In the genomic region with DNA sequence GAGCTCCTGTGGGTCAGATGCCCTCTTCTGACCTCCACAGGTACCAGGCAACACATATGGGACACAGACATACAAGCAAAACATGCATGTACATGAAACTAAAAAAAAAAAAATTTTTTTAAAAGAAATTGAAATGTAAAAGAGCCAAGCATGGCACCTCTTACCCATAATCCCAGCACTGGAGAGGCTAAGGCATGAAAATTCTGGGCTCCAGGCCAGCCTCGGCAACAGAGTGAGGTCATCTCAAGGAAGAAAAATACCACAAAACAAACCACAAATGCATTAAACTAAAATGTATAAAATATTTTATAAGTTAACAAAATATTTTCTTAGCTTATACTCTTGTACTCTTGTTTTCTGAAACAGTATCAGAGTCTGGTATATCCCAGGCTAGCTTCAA, we compare ENCODE assay signal across 13 mouse cellular contexts.
"Had no signal": no experiment of that assay in that cellular context is flagged by ENCODE, and none has a peak within 500 bp of the region (broad histone marks: within the 10 kb centered on the region; RNA-seq: fewer than 3 reads in every experiment).

No protein-coding gene starts in this region.

- H3K27ac ChIP-seq: kidney, postnatal 0 days; limb, embryonic 12.5 days; liver, embryonic 13.5 days; midbrain, embryonic 10.5 days; neural tube, embryonic 12.5 days had no signal

- H3K27me3 ChIP-seq: limb, embryonic 12.5 days; neural tube, embryonic 12.5 days had no signal

- H3K9ac ChIP-seq: limb, embryonic 12.5 days; liver, embryonic 13.5 days; liver, postnatal 0 days; neural tube, embryonic 12.5 days had no signal

- H3K9me3 ChIP-seq: limb, embryonic 12.5 days; liver, embryonic 13.5 days; midbrain, embryonic 10.5 days; neural tube, embryonic 12.5 days had no signal

- ATAC-seq: liver, postnatal 0 days had no signal

- H3K36me3 ChIP-seq: limb, embryonic 12.5 days; liver, embryonic 13.5 days; midbrain, embryonic 10.5 days; neural tube, embryonic 12.5 days had no signal

- H3K4me2 ChIP-seq: limb, embryonic 12.5 days; liver, embryonic 13.5 days; neural tube, embryonic 12.5 days had no signal

- DNase-seq: kidney, postnatal 36 days; layer of hippocampus, adult 9-11 months; liver; liver, embryonic 13.5 days; liver, postnatal 0 days; lung, postnatal 36 days; midbrain, embryonic 14.5 days; thymus, adult 18-20 months; thymus, postnatal 14 days had no signal

- H3K4me3 ChIP-seq: limb, embryonic 12.5 days; liver, embryonic 13.5 days; midbrain, embryonic 10.5 days; neural tube, embryonic 12.5 days had no signal
